Mouse (Mus musculus): ENCODE data around the gene Oca2. TPM values are rescaled to one million over a fixed set of nuclear protein-coding genes. Genes with fewer than 3 reads are reported as not detected.

Gene Oca2
- polyA plus RNA-seq (2017; shearing (Covaris generic)): under 1 TPM; 0.33 to 0.70 TPM

GRCm38 (mm10) chr7:56239543-56239942 is at the start of gene Oca2:
TSS of gene Oca2 (plus strand) at chr7:56239760.

Other genes with a start within 250 kb of the Oca2 start
- 1 to 10 TPM in 1 of 2 experiments, under 1 TPM in 1; 0.61 to 1.2 TPM for gene Nipa1, start 219.8 kb upstream of the Oca2 start, polyA plus RNA-seq (2017; shearing (Covaris generic))
- 10 to 100 TPM; 35.5 to 35.9 TPM for gene Herc2, start 189.6 kb upstream of the Oca2 start, polyA plus RNA-seq (2017; shearing (Covaris generic))

Data from inflammation-experienced regulatory T-cells (primary cell).